Mouse (Mus musculus): Measurements from ENCODE around the gene Usf1.

Gene Usf1

DNA sequence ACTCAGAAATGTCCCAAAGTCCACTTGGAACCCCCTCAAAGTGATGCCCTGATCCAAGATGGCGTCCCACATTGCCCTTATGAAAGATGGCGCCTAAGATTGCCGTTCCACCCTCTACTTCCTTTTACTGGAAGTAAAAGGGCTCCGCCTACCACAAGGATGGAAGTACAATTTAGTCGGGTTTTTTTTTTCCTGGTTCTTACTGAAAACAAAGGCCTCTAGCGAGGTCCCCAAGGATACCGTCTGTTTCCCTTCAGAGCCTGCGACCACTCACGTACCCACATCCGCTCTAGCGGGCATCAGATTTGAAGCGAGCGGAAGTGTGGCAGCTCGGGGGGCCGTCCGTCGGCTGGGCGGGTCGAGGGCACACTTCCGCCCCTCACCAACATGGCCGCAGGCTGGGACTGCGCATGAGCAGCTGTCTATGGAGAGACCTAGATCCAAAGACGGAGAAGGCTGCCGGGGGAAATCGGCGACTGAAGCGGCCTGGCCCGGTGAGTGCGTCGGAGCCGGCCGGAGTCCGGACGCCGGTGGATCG, at the start of gene Usf1:
TSS of gene Usf1 (plus strand) at position 367 of the 538 bp plus-strand sequence.
- DNase-seq, result peak; percentile 94 to 96

- no peak for DNase-seq
Observed at GRCm38 (mm10) chr1:171365934-171366333, 45.2 kb upstream of the Usf1 start.

DNA sequence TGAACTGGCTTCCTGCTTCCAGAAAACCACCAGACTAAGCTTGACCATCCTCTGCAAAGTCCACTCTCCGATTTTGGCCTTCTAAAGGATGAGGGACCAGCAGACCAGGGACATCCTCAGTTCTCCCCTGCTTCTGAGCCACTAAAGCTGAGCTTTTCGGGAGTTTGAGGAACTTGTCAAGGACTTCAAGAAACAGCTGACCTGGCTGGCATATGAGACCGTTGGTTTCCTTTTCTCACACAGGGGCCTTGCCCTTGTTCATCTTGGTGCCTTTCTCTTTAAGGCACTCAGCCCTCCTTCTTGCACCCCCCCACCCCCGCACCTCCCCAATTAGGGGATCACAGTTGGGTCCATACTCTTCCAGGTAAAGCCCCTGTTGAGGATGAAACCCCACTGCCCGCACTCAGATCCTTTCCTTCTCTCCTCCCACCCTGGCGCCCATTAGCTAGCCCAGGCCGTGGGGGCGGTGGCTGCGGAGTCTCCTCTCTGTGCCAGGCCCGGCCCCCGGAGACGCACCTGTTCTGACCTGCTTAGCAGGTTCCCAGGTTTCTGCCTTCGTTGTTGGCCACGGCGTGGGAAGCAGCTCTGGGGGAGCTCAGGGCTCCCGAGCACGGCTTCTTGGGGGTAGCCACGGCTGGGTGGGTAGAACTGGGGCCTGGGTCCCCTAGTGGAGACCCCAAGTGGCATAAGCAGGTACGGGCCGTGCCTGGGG, 41.1 kb upstream of the Usf1 start, which contains the start of gene Nectin4:
TSS of gene Nectin4 (plus strand) at position 255 of the 712 bp plus-strand sequence.
- DNase-seq, result no peak

DNA sequence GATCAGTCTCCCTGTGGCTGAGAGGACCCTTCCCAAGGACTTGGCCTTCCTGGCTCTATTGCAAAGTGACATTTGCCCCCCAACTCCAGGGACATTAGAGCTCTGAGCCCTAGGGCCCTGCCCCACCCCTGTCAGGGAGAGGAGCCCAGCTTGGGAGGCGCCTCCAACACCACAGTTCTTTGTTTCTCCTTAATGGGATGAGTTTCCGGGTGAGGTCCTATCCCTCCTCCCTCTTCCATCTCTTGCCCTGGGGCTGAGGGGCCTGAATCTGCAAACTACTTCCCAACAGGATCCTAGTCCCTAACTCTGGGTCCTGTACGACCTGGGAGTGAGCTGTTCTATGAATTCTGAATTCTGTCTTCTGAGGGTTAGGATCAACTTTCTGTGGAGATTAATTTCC, 38.2 kb upstream of the Usf1 start:
- DNase-seq, result no peak

- no peak for DNase-seq
Observed at GRCm38 (mm10) chr1:171373946-171374345, 37.2 kb upstream of the Usf1 start.

DNA sequence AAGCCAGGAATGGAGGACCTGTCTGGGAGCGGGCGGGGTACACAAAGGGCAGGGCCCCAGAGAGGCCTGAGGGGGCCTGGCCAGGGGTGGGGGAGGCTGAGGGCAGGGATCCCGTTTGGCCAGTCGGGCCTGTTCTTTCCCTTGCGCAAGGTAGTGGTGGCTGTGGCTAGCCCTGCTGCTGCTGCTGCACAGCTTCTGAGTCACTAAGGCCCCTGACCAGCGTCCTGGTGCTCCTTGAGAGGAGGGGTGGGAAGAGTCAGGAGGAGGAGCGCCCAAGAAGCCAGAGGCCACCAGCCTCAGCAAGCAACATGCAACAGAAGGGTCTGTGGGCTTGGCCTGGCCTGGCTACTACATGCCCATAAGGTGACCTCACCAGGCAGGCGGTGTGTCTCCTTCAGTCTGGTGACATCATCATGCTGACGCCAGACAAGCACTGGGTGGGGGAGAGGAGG, 35.4 kb upstream of the Usf1 start:
- no peak for DNase-seq

DNA sequence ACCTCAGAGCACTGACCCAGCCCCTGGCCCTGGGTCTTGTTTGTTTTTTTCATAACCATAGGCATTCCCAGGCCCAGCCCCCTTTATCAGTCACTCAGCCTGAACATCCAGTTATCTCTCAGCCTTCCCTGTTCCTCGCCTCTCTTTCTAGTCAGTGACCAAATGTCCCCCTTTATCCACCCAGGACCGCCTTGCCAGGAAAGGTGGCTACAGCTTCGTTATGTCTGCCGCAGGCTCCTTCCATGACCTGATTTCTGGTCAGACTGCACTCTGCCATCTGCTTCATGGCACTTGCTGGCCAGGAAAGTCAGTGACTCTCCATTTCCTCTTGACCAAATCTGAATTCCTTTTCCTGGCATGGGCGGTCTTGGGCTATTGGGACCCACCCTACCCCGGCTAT, 32.8 kb upstream of the Usf1 start:
- DNase-seq, result no peak

GRCm38 (mm10) chr1:171379935-171380599, 31.0 kb upstream of the Usf1 start:
- DNase-seq, result peak; percentile 75 to 78

DNA sequence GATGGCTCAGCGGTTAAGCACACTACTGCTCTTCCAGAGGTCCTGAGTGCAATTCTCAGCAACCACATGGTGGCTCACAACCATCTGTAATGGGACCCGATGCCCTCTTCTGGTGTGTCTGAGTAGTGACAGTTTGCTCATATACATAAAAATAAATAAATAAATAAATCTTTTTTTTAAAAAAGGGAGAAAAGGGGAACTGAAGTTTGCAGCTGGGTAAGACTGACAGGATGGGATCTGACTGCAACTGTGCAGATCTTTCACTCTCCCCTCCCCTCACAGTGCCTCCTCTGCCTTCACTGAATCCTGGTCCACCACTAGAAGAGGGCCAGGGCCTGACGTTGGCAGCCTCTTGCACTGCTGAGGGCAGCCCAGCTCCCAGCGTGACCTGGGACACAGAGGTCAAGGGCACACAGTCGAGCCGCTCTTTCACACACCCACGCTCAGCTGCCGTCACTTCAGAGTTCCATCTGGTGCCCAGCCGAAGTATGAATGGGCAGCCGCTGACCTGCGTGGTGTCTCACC, 29.0 kb upstream of the Usf1 start:
- no peak for DNase-seq

DNA sequence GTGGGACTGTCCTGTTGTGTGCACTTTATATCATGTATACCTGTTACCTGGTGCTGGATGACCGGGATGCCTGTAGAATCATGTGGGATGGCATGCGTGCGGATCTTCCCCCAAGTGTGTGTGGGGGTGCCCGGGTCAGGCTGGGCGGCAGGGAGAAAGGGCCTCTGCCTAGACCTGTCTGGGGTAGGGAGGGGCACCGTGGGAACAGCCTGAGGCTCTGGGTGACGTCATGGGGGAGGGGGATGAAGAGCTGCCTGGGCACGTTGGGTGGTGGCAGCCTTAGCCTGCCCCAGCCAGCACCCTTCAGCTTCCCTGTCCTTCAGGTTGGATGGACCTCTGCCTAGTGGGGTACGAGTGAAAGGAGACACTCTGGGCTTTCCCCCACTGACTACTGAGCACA, 26.8 kb upstream of the Usf1 start:
- DNase-seq, result no peak

- DNase-seq, result no peak
Observed at GRCm38 (mm10) chr1:171385171-171385570, 25.9 kb upstream of the Usf1 start.

DNA sequence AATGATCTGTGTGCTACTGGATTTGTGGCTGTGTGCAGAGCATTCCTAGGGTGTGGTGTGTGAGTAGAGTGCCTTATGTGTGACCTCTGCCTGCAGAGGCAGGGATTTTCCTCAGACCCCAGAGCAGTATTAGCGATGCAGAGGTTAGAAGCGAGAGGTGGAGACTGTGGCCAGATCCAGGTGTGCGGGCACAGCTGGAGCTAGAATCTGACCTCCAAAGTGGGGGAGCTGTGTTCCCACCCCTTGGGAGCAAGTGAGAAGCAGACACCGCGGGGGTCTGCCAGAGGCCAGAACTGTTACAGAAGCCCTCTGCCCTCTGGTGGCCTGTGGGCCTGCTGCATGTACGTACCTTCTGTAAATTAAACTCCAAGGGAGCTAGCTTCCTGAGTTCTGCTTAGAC, 24.0 kb upstream of the Usf1 start:
- peak; percentile 65 to 74 for DNase-seq

DNA sequence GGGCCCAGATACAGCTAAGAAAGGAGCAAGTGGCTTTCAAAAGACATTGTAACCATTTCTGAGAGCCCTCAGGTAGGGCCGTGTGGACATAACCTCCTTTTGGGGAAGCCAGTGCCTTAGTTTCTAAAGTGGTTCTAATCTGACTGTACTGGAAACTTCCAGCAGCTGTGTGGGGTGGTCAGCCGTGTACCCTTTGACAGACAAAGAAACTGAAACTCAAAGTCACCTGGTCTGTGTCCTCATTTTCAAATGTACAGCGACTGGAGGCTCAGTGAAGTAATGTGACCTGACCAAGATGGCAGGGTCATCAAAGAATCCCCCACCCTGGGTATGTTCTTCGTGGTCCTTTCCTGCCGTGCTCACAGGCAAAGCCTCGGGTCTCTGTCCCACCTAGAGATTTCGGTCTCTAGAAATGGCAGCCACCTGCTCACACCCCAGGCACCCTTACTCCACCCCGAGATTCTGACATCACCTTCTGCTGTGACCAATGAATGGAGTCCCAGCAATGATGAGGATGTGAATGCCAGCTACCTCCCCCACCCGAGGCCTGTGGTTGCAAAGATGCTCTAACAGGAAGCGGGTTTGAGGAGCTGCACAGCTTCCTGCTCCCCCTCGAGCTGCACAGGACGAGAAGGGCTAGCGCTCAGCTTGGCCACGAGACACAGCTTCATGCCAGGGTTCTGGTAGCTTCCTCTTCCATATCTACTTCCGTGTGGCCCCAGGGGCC, 22.6 kb upstream of the Usf1 start, which contains the start of gene Arhgap30:
TSS of gene Arhgap30 (plus strand) at position 579 of the 727 bp plus-strand sequence.
- DNase-seq, result peak; percentile 89 to 96

DNA sequence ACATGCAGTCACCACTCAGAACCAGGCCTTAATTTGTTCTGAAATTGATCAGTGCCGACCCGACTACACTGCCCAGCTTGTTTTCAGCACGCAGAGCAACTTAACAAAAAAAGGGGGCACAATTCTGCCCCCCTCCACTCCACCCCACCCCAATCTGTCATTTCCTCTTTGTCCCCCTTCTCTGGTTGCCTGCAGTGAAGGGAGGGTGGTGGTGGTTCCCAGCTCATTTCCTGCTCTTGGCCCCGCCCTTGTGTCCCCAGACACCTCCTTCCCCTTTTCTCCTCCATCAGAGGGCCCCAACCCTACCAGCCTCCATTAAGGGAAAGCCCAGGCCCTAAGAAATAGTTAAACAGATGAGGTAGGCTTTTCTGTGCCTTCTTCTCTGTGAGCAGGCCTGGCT, 21.0 kb upstream of the Usf1 start:
- peak; percentile 73 to 86 for DNase-seq

DNA sequence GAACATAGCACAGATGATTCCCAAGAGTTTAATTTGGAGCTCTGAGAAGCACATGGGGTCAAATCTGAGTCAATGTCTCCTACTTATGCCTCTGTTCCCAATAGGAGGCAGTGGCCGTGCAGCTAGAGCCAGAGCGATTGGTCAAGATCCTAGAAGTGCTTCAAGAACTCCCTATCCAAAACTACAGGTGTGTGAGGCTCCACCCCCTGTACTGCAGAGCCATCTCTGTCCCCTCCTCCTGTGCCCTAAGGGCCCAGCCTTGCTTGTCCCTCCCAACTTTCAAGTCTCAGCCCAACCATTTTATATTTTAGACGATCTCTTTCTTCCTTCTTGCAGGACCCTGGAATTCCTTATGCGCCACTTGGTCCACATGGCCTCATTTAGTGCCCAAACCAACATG, 9.3 kb upstream of the Usf1 start:
- no peak for DNase-seq

DNA sequence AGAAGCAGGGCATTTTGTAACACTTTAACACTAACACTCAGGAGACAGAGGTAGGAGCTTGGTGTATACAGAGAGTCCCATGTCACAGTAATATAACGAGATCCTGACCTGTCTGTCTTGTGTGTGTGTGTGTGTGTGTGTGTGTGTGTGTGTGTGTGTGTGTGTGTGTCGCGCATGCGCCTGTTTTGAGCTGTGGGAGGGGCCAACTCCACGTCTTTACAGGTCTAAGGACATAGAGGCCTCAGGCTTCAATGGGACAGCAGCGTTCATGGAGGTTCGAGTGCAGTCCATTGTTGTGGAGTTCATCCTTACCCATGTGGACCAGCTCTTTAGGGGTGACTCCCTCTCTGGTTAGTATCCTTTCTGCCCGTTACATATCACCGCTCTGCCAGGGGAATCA, 8.1 kb upstream of the Usf1 start:
- no peak for DNase-seq

DNA sequence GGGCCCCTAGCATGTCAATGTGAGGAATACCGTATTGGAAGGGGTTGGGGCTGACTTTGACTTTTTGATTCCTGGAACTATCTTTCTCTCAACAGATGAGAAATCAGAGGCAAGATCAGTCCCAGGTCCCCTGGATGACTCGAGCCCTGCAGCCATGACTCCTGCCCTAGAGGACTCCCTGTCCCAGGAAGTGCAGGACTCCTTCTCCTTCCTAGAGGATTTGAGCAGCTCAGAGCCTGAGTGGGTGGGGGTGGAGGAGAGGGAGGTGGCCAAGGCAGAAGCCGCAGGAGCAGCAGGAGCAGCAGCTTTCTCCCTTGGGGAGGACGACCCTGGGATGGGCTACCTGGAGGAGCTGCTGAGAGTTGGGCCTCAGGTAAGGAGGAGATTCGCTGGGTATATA, 3.9 kb upstream of the Usf1 start:
- DNase-seq, result no peak

DNA sequence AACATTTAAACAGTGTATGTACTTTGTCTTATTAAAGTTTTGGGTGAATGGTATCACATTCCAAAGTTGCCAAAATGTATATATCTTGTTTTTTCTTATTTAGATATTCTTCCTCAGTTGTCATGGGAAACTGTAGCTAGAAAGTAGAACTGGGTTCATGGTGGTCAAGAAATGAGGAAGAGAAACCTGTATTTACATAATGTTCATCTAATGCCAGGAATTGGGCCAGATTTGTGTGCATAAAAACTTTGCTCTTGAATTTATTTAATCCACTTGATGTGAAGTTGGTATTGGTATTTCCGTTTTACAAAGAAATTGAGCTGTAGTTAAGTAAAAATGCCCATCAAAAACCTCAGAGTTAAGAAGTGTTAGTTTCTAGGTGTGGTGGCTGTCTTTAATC, 882 bp upstream of the Usf1 start:
- no peak for DNase-seq

DNA sequence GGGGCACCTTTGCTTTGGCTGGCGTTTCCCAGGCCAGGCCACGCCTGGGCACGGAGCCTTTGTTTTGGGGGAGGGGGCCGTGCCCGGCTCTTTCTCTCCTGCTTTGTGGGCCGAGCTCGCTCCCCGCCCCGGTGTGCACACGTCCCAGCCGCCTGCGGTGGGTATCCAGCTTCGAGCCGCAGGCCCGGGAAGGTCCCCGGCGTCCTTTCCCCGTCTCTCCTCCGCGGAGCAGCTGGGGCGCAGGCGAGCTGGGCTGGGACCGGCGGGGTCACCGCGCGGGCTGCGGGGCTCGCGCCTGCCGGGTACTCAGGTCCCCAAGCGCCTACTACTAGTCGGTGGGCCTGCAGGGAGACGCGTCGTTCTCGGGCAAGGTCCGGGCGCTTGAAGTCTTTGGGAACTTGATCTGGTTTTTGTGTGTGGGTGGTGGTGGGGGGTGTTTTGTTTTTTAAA, 404 bp downstream of the Usf1 start:
- DNase-seq, result no peak

DNA sequence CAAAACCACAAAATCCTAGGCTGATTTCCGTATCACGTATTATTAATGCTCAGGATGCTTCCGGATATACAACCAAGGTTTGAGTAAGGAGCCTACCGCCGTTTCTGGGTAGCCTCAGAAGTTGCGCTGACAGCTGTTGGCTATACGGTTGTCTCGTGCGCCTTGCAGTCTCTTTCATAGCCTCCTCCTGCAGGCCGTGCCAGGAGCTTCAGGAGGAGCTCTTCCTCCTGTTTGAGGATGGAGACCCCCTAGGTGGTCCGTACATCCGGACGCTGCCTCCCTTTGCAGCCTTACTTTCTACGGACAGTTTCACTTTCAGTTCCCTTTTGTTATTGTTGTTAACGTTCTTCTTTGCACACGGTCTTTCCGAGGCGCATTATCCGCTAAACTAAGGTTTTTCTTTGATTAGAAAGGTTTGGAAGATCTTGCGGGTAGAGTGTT, 908 bp downstream of the Usf1 start:
- DNase-seq, result peak; percentile 53 to 60

- DNase-seq, result no peak
Observed at GRCm38 (mm10) chr1:171412446-171412845, 1.3 kb downstream of the Usf1 start.

GRCm38 (mm10) chr1:171413608-171414007, 2.5 kb downstream of the Usf1 start:
- DNase-seq, result no peak

- DNase-seq, result no peak
Observed at GRCm38 (mm10) chr1:171418660-171419059, 7.5 kb downstream of the Usf1 start, which contains the start of gene Tstd1. TSS of gene Tstd1 (plus strand) at chr1:171418872.
